Mouse (Mus musculus) heart, embryonic 11.5 days (tissue): ENCODE results near the gene Coa5. TPM values are rescaled to one million over a fixed set of nuclear protein-coding genes. Genes with fewer than 3 reads are reported as not detected.

Experiments used
- ATAC-seq: fragments of 200-750 bp; cut with Nextera tagmentation; replicated peaks from 2 replicates; pipeline ENCODE4 v1.8.0; 2017; ENCODE audit warnings: moderate library complexity; ENCODE audit not compliant: insufficient number of reproducible peaks, low FRiP score, low TSS enrichment
- H3K27ac ChIP-seq: fragments of 300-500 bp; sonication (generic); 2 replicates; pipeline ENCODE4 v1.5.1; 2014; ENCODE audit warnings: mild to moderate bottlenecking, low read depth, low read length
- H3K27me3 ChIP-seq: fragments of 300-500 bp; sonication (generic); 2 replicates; pipeline ENCODE4 v1.6.1; 2014; ENCODE audit warnings: mild to moderate bottlenecking, low read length, mixed read lengths; ENCODE audit not compliant: control insufficient read depth, insufficient read depth
- H3K36me3 ChIP-seq: fragments of 300-500 bp; sonication (generic); 2 replicates; pipeline ENCODE4 v1.6.1; 2014; ENCODE audit warnings: mild to moderate bottlenecking, low read length, moderate library complexity, mixed read lengths; ENCODE audit not compliant: control insufficient read depth, insufficient read depth
- H3K4me1 ChIP-seq: fragments of 300-500 bp; sonication (generic); 2 replicates; pipeline ENCODE4 v1.6.1; 2014; ENCODE audit warnings: low read length; ENCODE audit not compliant: control insufficient read depth, insufficient read depth
- H3K4me2 ChIP-seq: fragments of 300-500 bp; sonication (generic); 2 replicates; pipeline ENCODE4 v1.6.1; 2014; ENCODE audit warnings: mild to moderate bottlenecking, moderate library complexity
- H3K4me3 ChIP-seq: fragments of 300-500 bp; sonication (generic); 2 replicates; pipeline ENCODE4 v1.5.1; 2014; ENCODE audit warnings: low read depth, low read length
- H3K9ac ChIP-seq: fragments of 300-500 bp; sonication (generic); 2 replicates; pipeline ENCODE4 v1.6.1; 2014; ENCODE audit warnings: mild to moderate bottlenecking, low read depth, low read length, moderate library complexity
- H3K9me3 ChIP-seq: fragments of 300-500 bp; sonication (generic); replicated peaks from 2 replicates; pipeline ENCODE4 v1.6.1; 2016; ENCODE audit warnings: low read length; ENCODE audit not compliant: control insufficient read depth
- WGBS: fragments of 180-500 bp; shearing (Covaris S2); extraction: QIAGEN DNeasy Blood & Tissue Kit; methylation state at CpG from one replicate; pipeline ENCODE4 v1.1.7; 2014; ENCODE audit not compliant: insufficient replicate concordance; 5-methylcytosine and 5-hydroxymethylcytosine counted together
- polyA plus RNA-seq: library from polyadenylated mRNA; unstranded; fragments of >200 nt; fragmentation: Nextera tagmentation; extraction: Ambion mirVana; gene quantifications from 2 replicates; pipeline ENCODE4 v1.2.1, GENCODE M21; 2014

Gene Coa5
- polyA plus RNA-seq, 1 experiment from 2014 or later = 84.2 TPM

GRCm38 (mm10) chr1:37473251-37473650, 43.3 kb upstream of the Coa5 start:
- Histone ChIP-seq H3K36me3 (no peaks in the 10 kb centered on the region), H3K27ac (no peak overlapping the region), H3K4me3 (no peak overlapping the region), H3K4me2 (no peak overlapping the region), H3K4me1 (no peaks in the 10 kb centered on the region; the same call in 1 of the 2 replicates), H3K27me3 (no peaks in the 10 kb centered on the region), H3K9me3 (no peaks in the 10 kb centered on the region), H3K9ac (no peak overlapping the region)
- no peak for ATAC-seq
- 82% methylated on average over 10 of the region's 10 CpGs for WGBS

- Histone ChIP-seq H3K27ac (no peak overlapping the region), H3K4me3 (no peak overlapping the region), H3K4me1 (no peaks in the 10 kb centered on the region), H3K27me3 (no peaks in the 10 kb centered on the region), H3K36me3 (no peaks in the 10 kb centered on the region), H3K4me2 (no peak overlapping the region), H3K9me3 (no peaks in the 10 kb centered on the region), H3K9ac (no peak overlapping the region)
- no peak for ATAC-seq
- WGBS = 68% methylated on average over 6 of the region's 6 CpGs
Measured at GRCm38 (mm10) chr1:37471179-37472148, 41.6 kb upstream of the Coa5 start.

GRCm38 (mm10) chr1:37469007-37469406, 39.1 kb upstream of the Coa5 start:
- Histone ChIP-seq H3K9me3 (no peaks in the 10 kb centered on the region), H3K4me1 (no peaks in the 10 kb centered on the region), H3K27ac (no peak overlapping the region), H3K4me2 (no peak overlapping the region), H3K9ac (no peak overlapping the region), H3K4me3 (no peak overlapping the region), H3K36me3 (no peaks in the 10 kb centered on the region), H3K27me3 (no peaks in the 10 kb centered on the region)
- ATAC-seq = no peak
- 83% methylated on average over 5 of the region's 5 CpGs for WGBS

- Histone ChIP-seq H3K27ac (no peak overlapping the region), H3K9me3 (no peaks in the 10 kb centered on the region), H3K4me2 (no peak overlapping the region), H3K36me3 (no peaks in the 10 kb centered on the region), H3K27me3 (no peaks in the 10 kb centered on the region), H3K4me1 (no peaks in the 10 kb centered on the region), H3K9ac (no peak overlapping the region), H3K4me3 (no peak overlapping the region)
- ATAC-seq = no peak
- 72% methylated on average over 4 of the region's 4 CpGs for WGBS
Measured at GRCm38 (mm10) chr1:37467806-37468205, 37.9 kb upstream of the Coa5 start.

GRCm38 (mm10) chr1:37466322-37466995, 36.6 kb upstream of the Coa5 start:
- no peaks in the 10 kb centered on the region for H3K4me1 ChIP-seq
- WGBS = 76% methylated on average over 3 of the region's 3 CpGs
- ATAC-seq = no peak

GRCm38 (mm10) chr1:37464878-37465452, 35.1 kb upstream of the Coa5 start:
- Histone ChIP-seq H3K27me3 (no peaks in the 10 kb centered on the region), H3K27ac (no peak overlapping the region), H3K36me3 (no peaks in the 10 kb centered on the region), H3K4me1 (no peaks in the 10 kb centered on the region), H3K4me3 (no peak overlapping the region), H3K9ac (no peak overlapping the region), H3K9me3 (no peaks in the 10 kb centered on the region), H3K4me2 (no peak overlapping the region)
- ATAC-seq = no peak
- 74% methylated on average over 10 of the region's 10 CpGs for WGBS

More at GRCm38 (mm10) chr1:37466322-37466995, 36.6 kb upstream of the Coa5 start:
- H3K36me3 ChIP-seq = no peaks in the 10 kb centered on the region
- no peak overlapping the region for H3K9ac ChIP-seq
- no peaks in the 10 kb centered on the region for H3K9me3 ChIP-seq
- no peak overlapping the region for H3K4me2 ChIP-seq
- H3K4me3 ChIP-seq = no peak overlapping the region
- no peak overlapping the region for H3K27ac ChIP-seq
- H3K27me3 ChIP-seq = no peaks in the 10 kb centered on the region

- Histone ChIP-seq H3K4me1 (no peaks in the 10 kb centered on the region), H3K9me3 (no peaks in the 10 kb centered on the region), H3K27me3 (no peaks in the 10 kb centered on the region), H3K4me3 (no peak overlapping the region), H3K36me3 (no peaks in the 10 kb centered on the region), H3K9ac (no peak overlapping the region), H3K27ac (no peak overlapping the region), H3K4me2 (no peak overlapping the region)
- 84% methylated on average over 7 of the region's 7 CpGs for WGBS
- ATAC-seq = no peak
Measured at GRCm38 (mm10) chr1:37457546-37457945, 27.6 kb upstream of the Coa5 start.

GRCm38 (mm10) chr1:37451270-37451669, 21.4 kb upstream of the Coa5 start:
- 89% methylated on average over 8 of the region's 8 CpGs for WGBS
- Histone ChIP-seq H3K4me2 (no peak overlapping the region), H3K4me1 (no peaks in the 10 kb centered on the region), H3K27me3 (no peaks in the 10 kb centered on the region), H3K4me3 (no peak overlapping the region), H3K27ac (no peak overlapping the region), H3K36me3 (no peaks in the 10 kb centered on the region), H3K9ac (no peak overlapping the region), H3K9me3 (no peaks in the 10 kb centered on the region)
- no peak for ATAC-seq
